Mouse (Mus musculus): ENCODE data around the gene Arhgap23. TPM values are rescaled to one million over a fixed set of nuclear protein-coding genes. Genes with fewer than 3 reads are reported as not detected.

Arhgap23 gene
- polyA plus RNA-seq, 1 experiment from 2014 or later, result 4.2 TPM

GRCm38 (mm10) chr11:97440441-97440881 lies 25.1 kb downstream of the Arhgap23 start:
- Histone ChIP-seq H3K36me3 (0 out of 2 replicates have a peak, but pooled peaks cover 6% of the 10 kb centered on the region), H3K9ac (peak overlapping the region; percentile 77), H3K27me3 (replicated peaks) (0 out of 2 replicates have a peak, but pooled peaks cover 6% of the 10 kb centered on the region), H3K4me1 (replicated peaks) (peaks cover 70% of the 10 kb centered on the region), H3K4me3 (replicated peaks) (peak overlapping the region; percentile 72), H3K4me2 (replicated peaks) (peak overlapping the region; percentile 78), H3K9me3 (no peaks in the 10 kb centered on the region), H3K27ac (peak overlapping the region; percentile 87)
- WGBS, result 2% methylated on average over 34 of the region's 34 CpGs
- peak; percentile 21; the same call in 1 of the 2 replicates for ATAC-seq

GRCm38 (mm10) chr11:97441036-97441657 lies 25.8 kb downstream of the Arhgap23 start:
- peak overlapping the region; percentile 72 for H3K4me3 ChIP-seq (replicated peaks)
- peak overlapping the region; percentile 77 for H3K9ac ChIP-seq
- no peaks in the 10 kb centered on the region for H3K9me3 ChIP-seq
- 0 out of 2 replicates have a peak, but pooled peaks cover 6% of the 10 kb centered on the region for H3K27me3 ChIP-seq (replicated peaks)
- H3K4me2 ChIP-seq (replicated peaks), result peak overlapping the region; percentile 78
- H3K27ac ChIP-seq, result peak overlapping the region; percentile 87
- peaks cover 64% of the 10 kb centered on the region for H3K4me1 ChIP-seq (replicated peaks)
- WGBS, result 41% methylated on average over 15 of the region's 15 CpGs
- ATAC-seq, result no peak
- H3K36me3 ChIP-seq, result 0 out of 2 replicates have a peak, but pooled peaks cover 10% of the 10 kb centered on the region

DNA sequence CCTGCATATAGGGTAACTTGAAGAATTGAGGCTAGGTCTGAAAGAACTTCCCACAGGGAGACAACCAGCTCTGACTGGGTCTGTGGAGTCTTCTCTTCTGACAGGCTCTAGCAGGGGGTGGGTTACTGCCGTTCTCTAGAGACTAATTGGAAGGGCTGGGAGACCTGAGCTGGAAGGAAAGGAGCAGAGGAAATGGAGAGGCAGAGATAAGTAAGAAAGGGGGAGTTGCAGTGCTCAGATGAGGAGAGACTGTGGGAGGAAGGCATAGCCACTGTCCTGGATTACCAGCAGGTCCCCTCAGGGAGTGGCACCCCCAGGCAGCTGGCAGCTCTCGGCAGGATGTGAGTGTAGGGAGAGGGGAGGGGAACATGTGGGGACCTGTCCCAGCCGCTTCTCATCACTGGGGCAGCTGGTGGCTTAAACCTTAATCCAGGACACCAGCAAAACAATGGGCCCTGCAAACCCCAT lies 26.4 kb downstream of the Arhgap23 start:
- H3K4me3 ChIP-seq (replicated peaks), result peak overlapping the region; percentile 72
- 9% methylated on average over 3 of the region's 3 CpGs for WGBS
- H3K4me1 ChIP-seq (replicated peaks), result peaks cover 58% of the 10 kb centered on the region
- peak overlapping the region; percentile 78 for H3K4me2 ChIP-seq (replicated peaks)
- no peak for ATAC-seq
- peak overlapping the region; percentile 8; the same call in 1 of the 2 replicates for H3K27ac ChIP-seq
- H3K36me3 ChIP-seq, result 0 out of 2 replicates have a peak, but pooled peaks cover 10% of the 10 kb centered on the region
- no peaks in the 10 kb centered on the region for H3K9me3 ChIP-seq
- H3K9ac ChIP-seq, result 0 out of 2 replicates have a peak overlapping the region, but pooled peaks have one; percentile 77
- 0 out of 2 replicates have a peak, but pooled peaks cover 6% of the 10 kb centered on the region for H3K27me3 ChIP-seq (replicated peaks)

DNA sequence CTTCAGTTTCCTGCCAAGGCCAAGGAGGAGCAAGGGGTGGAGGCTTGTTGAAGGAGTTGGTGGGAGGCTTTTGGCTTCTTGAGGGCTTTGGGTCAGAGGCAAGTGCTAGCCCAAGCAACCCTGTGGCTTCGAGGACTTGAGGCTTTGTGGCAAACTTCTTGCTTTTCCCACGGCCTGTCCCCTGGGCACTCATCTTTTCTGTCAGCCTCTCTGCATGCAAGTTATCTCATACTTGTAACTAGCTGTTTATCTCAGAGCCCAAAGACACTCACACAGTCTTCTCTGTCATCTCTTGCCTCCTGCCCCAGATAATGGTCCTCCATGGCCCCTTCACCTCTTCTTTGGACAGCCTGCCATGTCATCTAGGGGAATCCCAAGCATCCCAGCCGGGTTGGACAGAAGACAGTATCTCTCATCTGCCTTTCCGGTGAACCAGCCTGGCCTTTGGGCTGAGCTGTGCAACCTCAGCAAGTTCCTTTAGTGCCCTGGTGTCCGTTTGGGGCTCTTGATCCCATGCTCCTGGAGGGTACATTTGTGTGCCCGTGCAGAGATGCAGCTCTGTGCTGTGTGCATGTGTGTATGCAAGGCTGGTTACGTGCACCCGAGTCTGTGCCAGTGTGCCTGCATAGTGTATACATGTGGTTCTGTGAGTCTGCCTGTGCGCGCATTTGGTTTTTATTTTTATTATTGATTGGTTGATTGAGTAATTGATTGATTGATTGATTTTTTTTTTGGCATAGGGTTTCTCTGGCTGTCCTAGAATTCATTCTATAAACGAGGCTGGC lies 27.8 kb downstream of the Arhgap23 start:
- H3K4me1 ChIP-seq (replicated peaks), result peaks cover 46% of the 10 kb centered on the region
- no peaks in the 10 kb centered on the region for H3K9me3 ChIP-seq
- ATAC-seq, result no peak
- H3K9ac ChIP-seq, result no peak overlapping the region
- H3K27ac ChIP-seq, result peak overlapping the region; percentile 45; the same call in 1 of the 2 replicates
- H3K4me3 ChIP-seq (replicated peaks), result no peak overlapping the region
- 0 out of 2 replicates have a peak, but pooled peaks cover 6% of the 10 kb centered on the region for H3K27me3 ChIP-seq (replicated peaks)
- 81% methylated on average over 11 of the region's 11 CpGs for WGBS
- H3K36me3 ChIP-seq, result peaks cover 10% of the 10 kb centered on the region; the same call in 1 of the 2 replicates
- peak overlapping the region; percentile 78; the same call in 1 of the 2 replicates for H3K4me2 ChIP-seq (replicated peaks)

DNA sequence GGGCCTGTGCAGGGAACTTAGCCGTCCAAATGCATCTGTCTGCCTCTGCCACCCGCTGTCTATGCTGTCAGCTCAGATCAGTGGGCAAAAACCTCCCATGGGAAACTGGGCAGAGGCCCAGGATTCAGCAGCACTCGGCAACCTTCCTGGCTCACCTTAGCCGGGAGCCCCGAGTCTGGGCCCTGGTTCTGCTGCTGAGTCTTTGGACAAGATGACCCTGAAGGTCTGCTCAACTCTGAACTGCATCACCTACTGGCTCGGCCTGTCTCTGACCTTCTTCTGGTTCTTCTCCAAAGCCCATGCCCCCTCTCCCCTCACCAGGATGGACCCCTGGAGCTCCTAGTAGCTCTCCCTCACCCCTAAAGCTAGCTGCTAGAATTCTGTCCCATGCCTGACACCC lies 30.3 kb downstream of the Arhgap23 start:
- Histone ChIP-seq H3K9ac (no peak overlapping the region), H3K4me3 (replicated peaks) (no peak overlapping the region), H3K27ac (no peak overlapping the region), H3K4me2 (replicated peaks) (no peak overlapping the region), H3K4me1 (replicated peaks) (peaks cover 35% of the 10 kb centered on the region), H3K9me3 (no peaks in the 10 kb centered on the region), H3K36me3 (peaks cover 20% of the 10 kb centered on the region; the same call in 1 of the 2 replicates), H3K27me3 (replicated peaks) (0 out of 2 replicates have a peak, but pooled peaks cover 3% of the 10 kb centered on the region)
- 68% methylated on average over 6 of the region's 6 CpGs for WGBS
- no peak for ATAC-seq

- no peak overlapping the region for H3K9ac ChIP-seq
These were observed 30.7 kb downstream of the Arhgap23 start for GRCm38 (mm10) chr11:97445999-97446511.

DNA sequence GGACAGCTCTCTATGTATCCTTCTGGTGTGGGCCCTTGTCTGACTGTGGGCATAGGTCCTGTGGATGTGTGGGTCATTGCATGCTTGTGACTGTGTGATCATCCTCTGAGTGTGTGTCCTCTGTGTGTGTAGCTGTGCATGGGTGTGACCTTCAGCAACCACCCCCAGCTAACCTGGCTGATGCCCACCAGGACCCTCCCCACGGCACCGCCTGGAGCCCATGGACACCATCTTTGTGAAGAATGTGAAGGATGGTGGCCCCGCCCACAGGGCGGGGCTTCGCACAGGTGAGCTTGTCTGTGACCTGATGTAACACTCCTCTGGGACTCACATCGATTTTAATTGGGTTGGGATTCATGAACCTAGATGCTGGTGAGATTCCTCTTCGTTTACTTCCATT lies 32.6 kb downstream of the Arhgap23 start:
- 81% methylated on average over 7 of the region's 7 CpGs for whole genome bisulfite sequencing
- no peaks in the 10 kb centered on the region for H3K27me3 ChIP-seq (replicated peaks)
- no peak overlapping the region for H3K9ac ChIP-seq
- peaks cover 20% of the 10 kb centered on the region for H3K4me1 ChIP-seq (replicated peaks)
- no peak overlapping the region for H3K27ac ChIP-seq
- H3K4me2 ChIP-seq (replicated peaks), result no peak overlapping the region
- H3K4me3 ChIP-seq (replicated peaks), result no peak overlapping the region
- peaks cover 33% of the 10 kb centered on the region for H3K36me3 ChIP-seq
- H3K9me3 ChIP-seq, result no peaks in the 10 kb centered on the region
- ATAC-seq, result no peak

More at GRCm38 (mm10) chr11:97445999-97446511, 30.7 kb downstream of the Arhgap23 start:
- Histone ChIP-seq H3K4me2 (replicated peaks) (no peak overlapping the region), H3K27me3 (replicated peaks) (no peaks in the 10 kb centered on the region), H3K9me3 (no peaks in the 10 kb centered on the region), H3K4me1 (replicated peaks) (peaks cover 37% of the 10 kb centered on the region), H3K4me3 (replicated peaks) (no peak overlapping the region), H3K36me3 (peaks cover 20% of the 10 kb centered on the region; the same call in 1 of the 2 replicates), H3K27ac (no peak overlapping the region)
- WGBS, result 38% methylated on average over 4 of the region's 4 CpGs
- ATAC-seq, result peak; percentile 22; the same call in 1 of the 2 replicates

GRCm38 (mm10) chr11:97448611-97449394 lies 33.5 kb downstream of the Arhgap23 start:
- no peak overlapping the region for H3K4me3 ChIP-seq (replicated peaks)
- H3K9me3 ChIP-seq, result no peaks in the 10 kb centered on the region
- no peak overlapping the region for H3K4me2 ChIP-seq (replicated peaks)
- 84% methylated on average over 11 of the region's 11 CpGs for WGBS
- H3K27me3 ChIP-seq (replicated peaks), result no peaks in the 10 kb centered on the region
- peaks cover 16% of the 10 kb centered on the region for H3K4me1 ChIP-seq (replicated peaks)
- ATAC-seq, result no peak
- H3K36me3 ChIP-seq, result peaks cover 33% of the 10 kb centered on the region
- no peak overlapping the region for H3K9ac ChIP-seq
- H3K27ac ChIP-seq, result 0 out of 2 replicates have a peak overlapping the region, but pooled peaks have one; percentile 27

DNA sequence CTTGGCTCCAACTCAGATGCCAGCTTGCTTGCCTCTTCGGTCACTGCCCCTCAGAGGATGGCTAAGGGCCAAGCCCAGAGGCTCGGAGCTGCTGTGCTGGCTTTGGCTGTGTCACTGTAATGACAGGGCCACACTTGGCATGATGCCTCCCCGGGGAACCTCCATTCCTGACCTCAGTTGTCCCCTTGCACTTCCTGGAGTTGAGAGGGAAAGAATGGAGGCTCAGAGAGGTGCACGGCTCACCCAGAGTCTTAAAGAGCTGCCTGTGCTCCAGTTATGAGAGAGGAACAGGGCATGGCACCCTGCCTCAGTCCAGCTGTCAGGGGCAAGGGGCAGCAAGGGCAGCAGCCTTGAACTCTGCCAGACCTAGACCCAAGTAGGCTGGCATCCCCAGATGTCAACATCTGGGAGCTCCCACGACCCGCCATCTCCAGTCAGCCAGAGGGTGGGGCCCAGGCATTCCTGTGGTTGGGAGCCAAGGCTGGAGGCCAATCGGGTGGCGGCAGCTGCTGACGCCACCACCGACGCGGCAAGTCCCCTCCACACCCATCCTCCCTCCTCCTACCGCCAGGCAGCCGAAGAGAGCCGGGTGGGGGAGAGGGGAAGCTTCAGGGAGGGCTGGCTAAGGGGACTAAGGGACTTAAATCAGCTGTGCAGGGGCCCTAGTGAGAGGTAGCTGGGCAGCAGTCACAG lies 34.4 kb downstream of the Arhgap23 start:
- WGBS, result 13% methylated on average over 15 of the region's 15 CpGs
- H3K4me3 ChIP-seq (replicated peaks), result peak overlapping the region; percentile 37
- H3K27me3 ChIP-seq (replicated peaks), result no peaks in the 10 kb centered on the region
- H3K4me2 ChIP-seq (replicated peaks), result peak overlapping the region; percentile 77
- H3K9ac ChIP-seq, result peak overlapping the region; percentile 39
- ATAC-seq, result peak; percentile 86
- peak overlapping the region; percentile 63 for H3K27ac ChIP-seq
- no peaks in the 10 kb centered on the region for H3K9me3 ChIP-seq
- peaks cover 16% of the 10 kb centered on the region for H3K4me1 ChIP-seq (replicated peaks)
- peaks cover 29% of the 10 kb centered on the region for H3K36me3 ChIP-seq

DNA sequence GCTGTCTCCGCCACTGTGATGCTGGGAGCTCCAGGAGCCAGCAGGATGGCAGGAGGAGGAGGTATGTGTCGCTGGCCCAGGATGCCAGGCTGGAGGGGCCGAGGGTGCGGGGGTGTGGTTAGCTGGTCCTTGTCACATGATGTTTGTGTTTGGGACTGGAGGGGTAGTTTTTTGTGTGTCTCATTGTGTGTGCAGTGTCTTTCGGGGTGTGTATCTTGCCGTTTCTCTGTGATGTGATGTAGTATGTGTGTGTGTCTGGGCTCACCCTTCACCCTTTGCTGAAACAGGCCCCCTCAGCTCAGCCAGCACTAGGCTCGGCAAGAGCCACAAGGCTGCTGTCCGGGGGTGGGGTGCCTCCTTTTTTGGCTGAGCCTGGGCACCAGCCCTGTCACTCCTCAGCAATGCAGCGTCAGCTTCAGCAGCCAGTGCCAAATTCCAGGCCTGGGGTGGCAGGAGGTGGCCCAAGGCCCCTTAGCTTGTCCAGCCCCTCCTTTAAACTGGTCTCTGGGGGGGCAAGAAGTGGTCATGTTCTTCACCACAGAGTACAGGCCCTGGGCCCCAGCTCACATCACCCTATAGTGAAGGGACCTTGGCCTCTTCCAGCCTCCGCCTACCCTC lies 35.1 kb downstream of the Arhgap23 start:
- Histone ChIP-seq H3K27ac (peak overlapping the region; percentile 63), H3K9ac (peak overlapping the region; percentile 39), H3K36me3 (peaks cover 27% of the 10 kb centered on the region), H3K4me1 (replicated peaks) (peaks cover 16% of the 10 kb centered on the region), H3K4me3 (replicated peaks) (peak overlapping the region; percentile 37), H3K4me2 (replicated peaks) (peak overlapping the region; percentile 77), H3K27me3 (replicated peaks) (no peaks in the 10 kb centered on the region), H3K9me3 (no peaks in the 10 kb centered on the region)
- peak; percentile 29 for ATAC-seq
- WGBS, result 24% methylated on average over 10 of the region's 10 CpGs
